Mouse (Mus musculus): ENCODE data around the gene 4930451I11Rik.

The 4930451I11Rik gene

DNA sequence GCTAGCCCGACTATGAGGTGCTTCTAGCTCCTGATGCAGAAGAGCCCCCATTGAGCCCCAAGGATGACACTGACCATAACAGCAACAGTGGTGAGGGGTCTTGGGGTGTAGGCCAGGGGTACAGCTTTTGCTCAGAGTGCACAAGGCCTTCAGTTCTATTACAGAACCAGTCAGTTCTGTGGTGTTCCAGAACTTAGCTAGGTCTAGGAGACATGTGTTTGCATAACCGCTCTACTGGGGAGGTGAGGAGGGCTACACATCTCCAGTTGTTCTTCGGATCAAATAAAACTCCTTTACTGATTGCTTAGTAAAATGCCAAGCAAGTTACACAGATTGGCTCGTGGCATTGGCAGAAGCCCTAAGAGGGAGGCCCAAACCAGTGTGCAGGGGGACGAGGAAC, at the start of gene 4930451I11Rik:
4930451I11Rik (minus strand) TSS at position 101 of the 400 bp plus-strand sequence.
- WGBS, result 36% methylated on average over 5 of the region's 5 CpGs

DNA sequence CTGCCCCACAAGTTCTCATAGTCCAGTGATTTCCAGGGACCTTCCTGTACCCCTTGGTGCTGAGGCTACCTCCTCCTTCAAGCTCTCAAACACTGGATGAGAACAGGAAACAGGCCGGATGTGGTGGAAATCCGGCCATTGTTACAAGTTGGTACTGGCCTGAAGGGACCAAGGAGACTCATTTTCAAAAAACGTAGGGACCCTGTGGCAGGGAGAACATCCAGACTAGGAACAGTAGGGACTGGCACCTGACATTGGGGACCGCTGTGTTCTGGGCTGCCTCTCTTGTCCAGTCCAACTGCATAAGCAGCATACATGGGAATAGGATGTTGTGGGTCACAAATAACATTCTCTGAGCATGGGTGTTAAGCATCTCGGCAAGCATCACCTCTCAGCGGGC, 49.6 kb upstream of the 4930451I11Rik start:
- 40% methylated on average over 6 of the region's 6 CpGs for WGBS

DNA sequence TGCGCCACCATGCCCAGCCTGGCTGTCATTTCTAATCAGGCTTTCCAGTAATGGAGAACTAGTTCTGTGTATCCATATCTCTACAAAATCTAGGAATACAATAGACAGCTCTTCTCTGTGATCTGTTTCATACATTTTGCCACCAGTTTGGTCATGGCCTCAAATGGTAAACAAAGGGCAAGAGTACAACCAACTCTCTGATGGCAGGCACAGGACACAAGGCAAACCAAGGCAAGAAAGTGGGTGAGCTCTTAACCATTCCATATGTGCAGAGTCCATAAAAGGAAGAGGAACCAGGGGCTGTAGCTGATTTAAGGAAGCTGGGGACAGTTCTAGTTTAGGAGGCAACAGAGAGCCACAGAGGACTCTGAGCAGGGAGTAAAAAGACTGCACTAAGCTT, 45.8 kb upstream of the 4930451I11Rik start:
- 97% methylated on average over 1 of the region's 1 CpGs for WGBS

DNA sequence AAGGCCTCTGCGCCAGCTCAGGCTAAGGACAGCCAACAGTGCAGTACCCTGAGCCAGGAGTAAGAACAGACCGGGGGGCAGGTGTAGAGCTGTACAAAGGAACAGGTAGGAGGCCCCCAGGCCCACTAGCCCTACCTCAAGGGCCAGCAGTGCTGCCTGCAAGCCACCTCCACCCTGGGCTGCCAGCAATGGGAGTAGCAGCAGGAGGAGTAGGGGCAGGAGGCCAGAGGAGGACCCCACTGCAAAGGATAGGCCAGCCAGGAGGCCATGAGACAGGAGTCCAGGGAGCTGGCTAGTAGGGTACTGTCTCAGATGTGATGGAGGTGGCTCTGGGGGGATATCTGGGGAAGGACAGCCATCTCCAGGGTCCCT, 39.1 kb upstream of the 4930451I11Rik start:
- 96% methylated on average over 2 of the region's 2 CpGs for WGBS

DNA sequence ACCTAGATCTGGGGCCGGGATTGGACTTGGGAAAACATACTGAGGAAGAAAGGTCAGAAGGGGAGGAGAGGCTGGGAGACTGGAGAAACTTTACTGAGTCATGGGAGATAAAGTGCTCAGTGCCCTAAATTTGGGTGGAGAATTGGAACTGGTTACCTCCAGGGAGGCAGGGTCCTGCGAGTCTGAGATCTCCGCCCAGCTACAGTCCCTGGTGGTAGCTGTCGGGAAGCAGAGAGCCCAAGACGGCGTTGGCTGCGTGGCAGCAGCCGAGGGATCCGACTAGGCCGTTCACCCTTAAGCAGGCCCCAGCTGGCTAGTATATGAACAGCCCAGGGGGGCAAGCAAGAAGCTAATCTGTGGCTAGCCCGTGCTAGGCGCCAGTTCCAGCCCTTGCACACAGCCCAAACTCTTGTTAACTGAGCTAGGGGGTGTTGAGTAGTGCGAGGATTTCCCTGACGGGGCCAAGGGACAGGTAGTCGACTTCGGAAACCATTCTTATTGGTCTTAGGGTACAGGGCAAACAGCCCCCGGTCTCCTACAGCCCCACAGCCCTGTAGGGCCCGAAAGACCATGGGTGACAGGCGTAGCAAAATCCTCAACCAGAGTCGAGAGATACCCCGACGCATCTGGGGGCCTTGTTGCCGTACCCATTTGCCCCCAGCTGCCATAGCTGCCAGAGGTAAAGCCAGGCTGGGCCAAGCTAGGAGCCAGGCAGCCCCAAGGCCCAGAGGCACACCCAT, 38.5 kb upstream of the 4930451I11Rik start:
- 90% methylated on average over 23 of the region's 23 CpGs for WGBS

DNA sequence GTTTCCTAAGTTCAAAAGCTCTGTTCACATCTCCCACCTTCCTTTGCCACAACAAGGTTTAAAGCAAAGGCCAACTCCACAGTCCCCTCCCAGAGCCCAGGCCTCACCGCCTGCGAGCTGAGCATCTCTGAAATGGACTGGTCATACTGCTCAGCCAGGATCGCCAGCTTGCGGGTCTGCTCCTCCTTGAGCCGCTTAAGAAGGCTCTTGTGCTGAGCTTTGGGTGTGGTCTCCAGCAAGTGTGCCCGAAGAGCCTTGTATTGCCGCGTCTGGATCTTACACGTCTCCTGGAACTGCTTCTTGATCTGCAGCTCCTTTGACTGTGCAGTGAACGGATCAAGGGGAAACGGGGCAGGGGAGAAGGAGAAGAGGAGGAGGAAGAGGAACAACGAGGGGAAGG, 36.6 kb upstream of the 4930451I11Rik start:
- 76% methylated on average over 12 of the region's 12 CpGs for WGBS

DNA sequence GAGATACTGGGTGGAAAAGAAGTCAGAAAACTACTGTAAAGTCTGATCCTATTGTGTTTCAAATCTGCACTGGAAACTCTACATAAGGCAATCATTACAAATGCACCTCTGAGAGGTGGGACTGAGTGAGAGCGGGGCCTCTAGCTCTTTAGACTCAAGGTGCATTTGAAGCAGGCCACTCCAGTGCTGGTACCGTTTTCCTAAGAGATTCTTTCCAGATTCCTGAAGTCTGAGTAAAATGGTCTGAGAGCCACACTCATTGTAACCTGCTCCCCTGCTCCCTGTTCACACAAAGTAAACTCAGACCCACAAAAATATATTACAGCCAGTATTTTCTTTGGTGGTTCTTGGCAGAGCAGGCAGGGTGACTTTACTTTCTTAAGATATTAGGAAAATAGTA, 36.1 kb upstream of the 4930451I11Rik start:
- WGBS, result 95% methylated on average over 2 of the region's 2 CpGs

DNA sequence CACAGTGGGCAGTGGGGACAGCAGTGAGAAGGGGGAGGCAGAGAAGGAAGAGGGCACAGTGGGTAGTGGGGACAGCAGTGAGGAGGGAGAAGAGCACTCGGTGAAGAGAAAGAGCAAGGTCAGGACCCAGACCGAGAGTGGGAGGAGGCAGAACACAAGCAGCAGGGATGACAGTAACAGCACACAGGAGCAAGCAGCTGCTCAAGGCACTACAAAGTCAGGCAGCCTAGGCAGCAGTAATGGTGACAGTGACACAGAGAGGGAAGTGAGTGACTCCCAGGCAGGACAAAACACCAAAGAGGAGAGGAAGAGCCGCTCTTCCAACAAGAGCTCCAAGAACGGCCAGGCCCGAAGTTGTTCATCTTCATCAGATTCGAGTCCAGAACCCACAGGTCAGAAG, 32.4 kb upstream of the 4930451I11Rik start:
- WGBS, result 52% methylated on average over 6 of the region's 6 CpGs

DNA sequence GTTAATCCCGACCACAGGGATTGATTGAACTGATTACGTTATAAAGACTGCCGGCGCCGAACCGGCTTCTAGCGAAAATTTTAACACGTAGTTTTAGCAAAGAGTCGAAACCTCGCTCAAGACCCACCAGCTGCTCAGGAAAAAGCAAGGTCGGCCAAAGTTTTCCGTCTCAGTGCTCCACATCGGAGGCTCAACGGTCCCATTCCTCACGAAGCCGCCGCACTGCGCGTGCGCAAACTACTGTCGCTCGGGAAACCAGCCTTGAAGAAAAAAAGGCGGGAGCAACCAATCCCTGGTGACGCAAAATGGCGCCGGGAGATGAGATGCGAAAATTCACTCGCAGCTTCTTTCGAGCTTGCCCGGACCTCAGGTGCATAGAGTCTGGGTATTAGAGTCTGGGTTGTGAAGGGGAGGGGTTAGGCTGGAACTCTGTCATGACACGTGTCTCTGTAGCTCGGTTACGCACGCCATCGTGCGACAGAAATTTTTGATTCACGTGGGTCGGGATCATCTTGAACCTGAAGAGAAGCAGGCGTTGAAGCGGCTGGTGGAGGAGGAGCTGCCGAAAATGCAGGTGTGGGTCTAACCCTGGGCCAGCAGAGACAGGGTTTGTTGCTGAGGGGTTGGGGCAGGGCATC, 30.8 kb upstream of the 4930451I11Rik start, which contains the start of gene Ino80e:
Ino80e (minus strand) TSS at position 231 of the 638 bp plus-strand sequence.
- whole genome bisulfite sequencing, result under 1% methylated on average over 41 of the region's 41 CpGs

DNA sequence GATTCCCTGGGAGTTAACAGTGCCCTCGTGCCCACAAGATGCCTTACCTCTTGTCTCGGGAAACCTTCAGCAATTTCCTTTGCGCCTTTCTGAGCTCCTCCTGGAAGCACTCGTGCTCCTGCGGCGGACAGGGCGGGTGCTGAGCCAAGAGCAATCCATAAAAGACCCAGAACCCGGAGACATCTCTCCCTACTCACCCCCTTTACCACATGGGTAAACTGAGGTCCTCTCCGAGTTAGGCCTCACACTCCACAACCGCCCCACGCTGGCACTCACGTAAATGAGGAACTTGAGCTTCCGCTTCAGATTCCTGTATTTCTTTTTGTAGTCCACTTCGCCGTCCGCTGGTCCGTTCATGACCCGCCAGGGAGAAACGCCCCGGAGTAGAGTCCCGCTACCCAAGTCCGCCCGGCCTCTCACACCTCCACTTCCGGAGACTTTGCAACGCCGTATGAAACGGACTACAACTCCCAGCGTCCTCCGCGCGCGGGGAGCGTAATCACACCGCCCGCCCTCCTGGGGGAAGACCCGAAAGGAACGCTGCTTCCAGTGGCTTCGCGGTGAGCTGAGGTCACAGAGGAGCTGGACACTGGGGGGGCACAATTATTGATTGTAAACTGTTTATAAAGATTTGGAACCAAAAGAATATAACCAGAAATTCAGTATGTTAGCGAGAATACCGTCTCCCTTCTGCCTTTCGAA, 30.1 kb upstream of the 4930451I11Rik start, which contains the start of gene Hirip3:
Hirip3 (plus strand) TSS at position 544 of the 702 bp plus-strand sequence.
- under 1% methylated on average over 42 of the region's 42 CpGs for WGBS

DNA sequence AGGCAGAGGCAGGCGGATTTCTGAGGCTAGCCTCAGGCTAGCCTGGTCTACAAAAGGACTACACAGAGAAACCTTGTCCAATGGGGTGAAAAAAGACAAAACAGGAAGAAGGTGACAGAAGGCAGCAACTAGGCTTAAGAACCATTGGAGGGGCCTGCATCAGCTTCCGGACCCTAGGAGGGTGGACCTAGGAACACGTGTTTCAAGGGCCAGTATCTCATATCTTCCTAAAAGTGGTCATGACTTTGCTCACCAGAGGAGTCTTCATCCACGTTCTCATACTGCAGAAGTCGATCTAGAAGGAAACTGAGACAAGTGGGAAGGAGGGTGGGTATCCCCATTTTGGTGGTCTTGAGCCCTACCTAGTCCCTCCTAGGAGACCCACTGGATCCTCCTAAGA, 29.5 kb upstream of the 4930451I11Rik start:
- 65% methylated on average over 5 of the region's 5 CpGs for WGBS

DNA sequence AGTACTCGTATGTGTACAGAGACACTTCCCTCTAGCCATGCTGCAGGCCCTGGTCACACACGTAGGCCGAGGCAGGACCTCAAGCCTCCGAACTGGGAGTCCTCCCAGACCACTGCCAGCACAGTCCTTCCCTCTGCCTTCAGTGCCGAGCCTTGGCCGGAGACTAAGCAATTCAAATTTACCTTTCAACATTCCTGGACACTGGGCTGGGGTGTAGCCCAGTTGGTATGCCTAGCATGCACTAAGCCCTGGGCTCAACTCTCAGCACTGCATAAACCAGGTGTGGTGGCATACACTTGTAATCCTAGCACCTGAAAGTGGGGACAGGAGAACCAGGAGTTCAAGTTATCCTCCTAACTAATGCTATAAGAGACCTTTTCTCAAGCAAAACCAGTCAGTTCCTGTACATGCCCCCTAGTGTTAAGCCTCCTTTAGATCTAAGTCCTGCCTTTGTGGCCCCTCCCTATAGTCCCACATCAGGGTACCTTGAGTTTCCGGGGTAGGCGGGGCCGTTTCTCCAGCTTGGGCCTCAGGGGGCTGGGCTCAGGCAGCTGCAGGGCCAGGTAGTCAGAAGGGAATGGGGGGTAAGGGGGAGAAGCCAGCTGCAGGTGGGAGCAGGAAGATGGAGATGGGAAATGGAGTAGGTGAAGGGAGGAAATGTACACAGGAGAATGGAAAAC, 25.4 kb upstream of the 4930451I11Rik start:
- 79% methylated on average over 9 of the region's 9 CpGs for whole genome bisulfite sequencing

DNA sequence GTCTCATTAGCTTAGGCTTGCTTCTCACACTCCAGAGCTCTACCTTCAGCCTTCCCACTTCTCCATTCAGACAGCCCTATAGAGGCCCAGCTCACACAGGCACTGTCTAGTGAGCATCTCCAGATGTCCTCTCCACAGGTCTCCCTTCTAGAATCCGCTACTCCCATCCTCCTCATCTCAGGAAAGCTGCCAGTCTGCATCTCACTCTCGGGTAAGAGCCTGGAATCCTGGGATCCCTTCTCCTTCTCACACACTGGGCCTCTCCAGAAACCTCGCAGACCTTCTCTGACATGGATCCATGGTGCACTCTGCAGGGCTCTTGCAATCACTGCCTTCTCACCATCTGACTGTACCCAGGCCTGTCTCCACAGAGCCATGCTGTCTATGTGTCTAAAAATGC, 24.2 kb upstream of the 4930451I11Rik start:
- 48% methylated on average over 3 of the region's 3 CpGs for WGBS

DNA sequence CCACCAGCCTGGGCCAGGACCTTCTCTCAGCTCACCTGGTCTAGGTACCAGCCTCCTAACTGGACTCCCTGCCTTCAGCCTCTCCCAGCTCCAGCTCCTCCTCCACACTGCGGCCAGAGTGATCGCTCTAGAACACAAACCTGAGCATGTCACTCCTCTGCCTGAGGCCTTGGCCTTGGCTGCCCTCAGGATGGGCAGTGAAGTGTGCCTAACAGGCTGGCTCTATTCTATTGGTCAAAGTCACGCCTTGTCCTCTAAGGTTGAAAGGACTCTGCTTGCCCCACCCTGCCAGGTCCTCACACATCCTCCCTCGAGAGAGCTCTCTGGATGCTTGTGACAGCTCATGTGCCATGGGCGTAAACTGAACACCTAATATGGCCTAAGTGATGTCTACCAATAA, 22.0 kb upstream of the 4930451I11Rik start:
- 86% methylated on average over 5 of the region's 5 CpGs for WGBS

DNA sequence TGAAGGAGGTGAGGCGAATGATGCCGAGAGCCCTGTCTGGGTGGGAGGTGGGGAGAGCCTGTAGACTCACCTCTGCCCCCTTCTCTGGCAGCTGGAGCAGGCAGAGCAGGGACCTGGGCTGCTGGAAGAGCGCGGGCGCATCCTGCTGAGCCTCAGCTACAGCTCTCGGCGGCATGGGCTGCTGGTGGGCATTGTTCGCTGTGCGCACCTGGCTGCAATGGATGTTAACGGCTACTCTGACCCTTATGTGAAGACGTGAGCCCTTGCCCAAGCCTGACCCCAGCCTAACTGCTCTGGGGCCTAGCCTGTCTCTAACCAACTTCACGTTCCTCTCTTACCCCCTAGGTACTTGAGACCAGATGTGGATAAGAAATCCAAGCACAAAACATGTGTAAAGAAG, 19.8 kb upstream of the 4930451I11Rik start:
- 60% methylated on average over 12 of the region's 12 CpGs for WGBS

DNA sequence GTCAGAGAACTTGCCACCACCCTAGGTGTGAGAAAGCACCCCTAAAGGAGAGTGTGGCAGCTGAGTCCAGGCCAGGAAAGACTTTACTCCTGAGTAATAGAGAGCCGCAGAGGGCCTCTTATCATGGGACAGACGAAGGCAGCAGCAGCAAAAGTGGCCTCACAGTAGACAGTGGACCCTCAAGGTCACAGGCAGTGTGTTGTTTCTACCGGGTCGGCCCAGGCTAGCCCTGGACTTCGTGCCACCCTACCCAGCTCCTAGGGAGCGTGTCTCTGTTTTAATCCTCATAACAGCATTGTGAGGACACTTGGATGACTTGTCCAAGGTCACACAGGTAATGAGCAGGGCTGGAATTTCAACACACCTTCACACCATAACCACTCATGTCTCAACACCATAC, 18.7 kb upstream of the 4930451I11Rik start:
- WGBS, result 86% methylated on average over 6 of the region's 6 CpGs

DNA sequence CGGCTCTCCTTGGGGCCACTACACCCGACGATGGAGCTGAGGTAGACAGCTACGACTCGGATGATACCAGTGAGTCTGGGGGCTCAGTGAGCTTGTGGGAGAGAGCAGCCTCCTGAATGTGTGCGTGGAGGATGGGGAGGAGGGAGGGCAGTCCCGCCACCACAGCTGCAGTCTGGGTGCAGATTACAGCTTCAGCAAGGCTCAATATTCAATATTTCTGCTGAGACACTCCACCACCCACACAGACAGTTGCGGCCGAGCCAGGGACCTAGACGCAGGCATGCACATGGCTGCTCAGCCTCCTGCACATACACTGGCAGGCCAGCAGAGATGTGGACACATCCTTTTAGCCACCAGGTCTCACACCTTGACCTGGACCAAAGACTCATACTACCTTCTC, 17.4 kb upstream of the 4930451I11Rik start:
- 17% methylated on average over 10 of the region's 10 CpGs for WGBS

DNA sequence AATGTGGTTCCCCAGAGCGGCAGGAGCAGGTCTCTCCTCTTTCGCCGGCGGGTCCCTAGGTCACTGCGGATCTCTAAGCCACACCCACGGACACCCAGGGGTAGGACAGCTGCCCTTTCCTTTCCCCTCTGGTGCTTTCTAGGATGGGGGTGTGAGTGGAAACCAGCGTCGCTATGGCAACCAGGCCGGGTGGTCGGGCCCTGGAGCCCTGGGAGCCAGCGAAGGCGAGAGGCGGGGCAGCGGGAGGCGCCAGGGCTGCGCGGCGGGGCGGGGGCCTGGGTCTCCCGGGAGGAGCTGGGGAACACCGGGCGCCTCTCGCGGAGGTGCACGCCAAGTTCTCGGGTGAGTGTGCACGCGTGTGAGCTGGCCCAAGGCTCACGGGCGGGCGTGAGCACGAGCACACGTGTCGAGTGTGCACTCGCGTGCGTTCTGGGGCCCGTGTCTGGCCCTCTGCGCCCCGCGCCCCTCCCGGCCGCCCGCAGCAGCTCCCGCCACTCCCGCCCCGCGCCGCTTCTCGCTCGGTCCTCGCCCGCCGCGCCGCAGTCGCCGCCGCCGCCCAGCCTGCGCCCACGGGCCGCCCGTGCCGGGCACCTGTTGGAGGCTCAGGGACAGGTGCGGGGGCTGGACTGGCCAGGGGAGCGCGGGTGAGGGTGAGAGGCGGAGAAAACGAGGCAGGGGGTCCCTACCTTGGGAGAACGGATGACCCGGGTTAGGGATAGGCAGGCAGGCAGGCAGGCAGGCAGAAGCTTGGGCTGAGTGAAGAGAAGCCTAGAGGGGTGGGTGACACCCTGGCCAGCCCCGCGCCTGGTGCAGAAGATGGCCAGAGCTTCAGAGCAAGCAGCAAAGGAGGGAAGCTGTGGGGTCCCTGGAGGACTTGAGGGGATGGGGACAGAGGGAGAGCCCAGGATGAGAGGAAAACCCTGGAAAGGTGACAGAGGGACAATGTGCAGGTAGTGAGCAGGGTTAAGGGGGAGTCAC, 16.3 kb upstream of the 4930451I11Rik start:
- WGBS, result 1% methylated on average over 64 of the region's 74 CpGs

DNA sequence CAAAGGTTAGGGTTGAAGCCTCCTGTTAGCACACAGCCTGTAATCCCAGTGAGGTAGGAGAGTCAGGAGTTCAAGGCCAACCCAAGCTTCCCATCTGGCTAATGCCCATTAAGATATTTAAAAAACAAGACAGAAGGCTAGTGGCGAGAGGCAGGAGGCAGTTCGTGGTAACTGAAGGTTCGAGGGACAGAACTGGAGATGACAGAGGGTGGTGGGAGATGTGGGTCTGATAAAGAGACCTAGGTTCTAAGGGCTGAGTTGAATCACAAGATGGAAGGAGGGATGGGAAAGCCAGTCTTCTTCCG, 15.6 kb upstream of the 4930451I11Rik start, which contains the start of gene Doc2a:
Doc2a (plus strand) TSS at position 301 of the 305 bp plus-strand sequence.
- WGBS, result 42% methylated on average over 4 of the region's 4 CpGs

DNA sequence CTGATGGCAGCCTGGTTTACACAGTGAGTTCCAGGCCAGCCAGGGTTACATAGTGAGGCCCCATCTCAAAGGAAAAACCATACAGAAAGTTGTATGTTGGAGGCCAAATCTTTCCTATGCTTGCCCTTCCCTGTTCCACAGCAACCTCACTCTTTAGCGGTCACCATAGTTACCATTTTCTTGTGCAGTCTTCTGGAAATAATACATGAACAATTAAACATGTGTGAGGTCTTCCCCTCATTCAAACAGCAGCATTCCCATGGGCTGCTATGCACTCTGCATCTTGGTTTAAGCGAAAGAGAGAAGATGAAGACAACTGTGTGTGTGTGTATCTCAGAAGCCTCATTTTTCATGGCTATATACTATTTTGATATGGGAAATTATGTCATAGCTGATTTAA, 14.1 kb upstream of the 4930451I11Rik start:
- 66% methylated on average over 2 of the region's 2 CpGs for WGBS

DNA sequence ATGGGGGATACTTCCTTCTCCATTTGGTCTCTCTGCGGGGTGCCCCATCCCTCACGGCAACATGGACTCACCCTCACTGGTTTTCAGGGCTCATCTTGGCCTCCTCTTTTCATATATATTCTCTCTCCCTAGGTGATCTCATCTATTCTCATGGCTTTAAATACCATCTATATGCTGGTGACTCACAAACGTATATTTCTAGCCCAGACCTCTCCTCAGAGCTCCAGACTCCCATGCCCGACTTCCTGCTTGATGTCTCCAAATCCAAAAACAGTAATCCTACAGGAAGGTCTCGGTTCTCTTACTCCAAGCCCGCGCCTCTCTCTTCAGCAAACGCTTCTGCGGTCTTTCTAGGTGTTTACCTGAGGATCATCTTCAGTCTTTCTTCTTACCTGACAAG, 11.8 kb upstream of the 4930451I11Rik start:
- WGBS, result 58% methylated on average over 9 of the region's 9 CpGs
